Mouse (Mus musculus) MEL (cell line): ENCODE data around the gene Rab3c.

Experiments
- BHLHE40 ChIP-seq: IDR thresholded peaks from 2 replicates; pipeline ENCODE4 v1.6.1; 2012; ENCODE audit warnings: low read depth, mild to moderate bottlenecking, inconsistent platforms, low read length, improper control_type of control experiment, borderline replicate concordance
- CTCF ChIP-seq, 3 experiments: IDR thresholded peaks in 2 of 3; conservative IDR thresholded peaks in 1 of 3; 2 replicates each; pipeline ENCODE4 v1.5.1; 2011 to 2012; ENCODE audit warnings: low read length in 3 of 3, low read depth in 2 of 3, mild to moderate bottlenecking in 2 of 3, improper control_type of control experiment in 1 of 3, inconsistent platforms in 1 of 3, mixed read lengths in 1 of 3, moderate library complexity in 1 of 3; ENCODE audit not compliant: control insufficient read depth in 1 of 3, insufficient read depth in 1 of 3, poor library complexity in 1 of 3, severe bottlenecking in 1 of 3
- ELF1 ChIP-seq: IDR thresholded peaks from 2 replicates; pipeline ENCODE4 v1.6.1; 2014; ENCODE audit warnings: low read depth, mild to moderate bottlenecking, inconsistent platforms, low read length, improper control_type of control experiment, moderate library complexity
- EP300 ChIP-seq, 2 experiments: IDR thresholded peaks; 2 replicates each; pipeline ENCODE4 v1.6.1; 2011; ENCODE audit warnings: improper control_type of control experiment in 2 of 2, low read length in 2 of 2, low read depth in 1 of 2, mild to moderate bottlenecking in 1 of 2
- HCFC1 ChIP-seq: IDR thresholded peaks from 2 replicates; pipeline ENCODE4 v1.6.1; 2012; ENCODE audit warnings: low read depth, mild to moderate bottlenecking, inconsistent platforms, low read length, improper control_type of control experiment, moderate library complexity
- NRF1 ChIP-seq: IDR thresholded peaks from 2 replicates; pipeline ENCODE4 v1.6.1; 2014; ENCODE audit warnings: low read depth, mild to moderate bottlenecking, inconsistent platforms, low read length, improper control_type of control experiment, moderate library complexity; ENCODE audit not compliant: poor library complexity, insufficient read depth, severe bottlenecking
- POLR2A ChIP-seq, 2 experiments: IDR thresholded peaks; 2 replicates each; pipeline ENCODE4 v1.6.1; 2011 to 2012; ENCODE audit warnings: low read length in 2 of 2, mild to moderate bottlenecking in 2 of 2, control low read depth in 1 of 2, improper control_type of control experiment in 1 of 2, low read depth in 1 of 2, moderate library complexity in 1 of 2; ENCODE audit not compliant: control insufficient read depth in 1 of 2, insufficient read depth in 1 of 2, poor library complexity in 1 of 2
- POLR2AphosphoS2 ChIP-seq: IDR thresholded peaks from 2 replicates; pipeline ENCODE4 v1.6.1; 2011; ENCODE audit warnings: low read length, improper control_type of control experiment
- SIN3A ChIP-seq: IDR thresholded peaks from 2 replicates; pipeline ENCODE4 v1.6.1; 2012; ENCODE audit warnings: low read length, improper control_type of control experiment, inconsistent platforms
- TCF12 ChIP-seq: IDR thresholded peaks from 2 replicates; pipeline ENCODE4 v1.6.1; 2014; ENCODE audit warnings: low read depth, mild to moderate bottlenecking, inconsistent platforms, low read length, improper control_type of control experiment, moderate library complexity
- UBTF ChIP-seq: IDR thresholded peaks from 2 replicates; pipeline ENCODE4 v1.6.1; 2012; ENCODE audit warnings: low read depth, mild to moderate bottlenecking, inconsistent platforms, low read length, improper control_type of control experiment, moderate library complexity, borderline replicate concordance; ENCODE audit not compliant: insufficient read depth
- USF1 ChIP-seq: IDR thresholded peaks from 2 replicates; pipeline ENCODE4 v1.6.1; 2014; ENCODE audit warnings: low read depth, mild to moderate bottlenecking, inconsistent platforms, low read length, improper control_type of control experiment, moderate library complexity

DNA sequence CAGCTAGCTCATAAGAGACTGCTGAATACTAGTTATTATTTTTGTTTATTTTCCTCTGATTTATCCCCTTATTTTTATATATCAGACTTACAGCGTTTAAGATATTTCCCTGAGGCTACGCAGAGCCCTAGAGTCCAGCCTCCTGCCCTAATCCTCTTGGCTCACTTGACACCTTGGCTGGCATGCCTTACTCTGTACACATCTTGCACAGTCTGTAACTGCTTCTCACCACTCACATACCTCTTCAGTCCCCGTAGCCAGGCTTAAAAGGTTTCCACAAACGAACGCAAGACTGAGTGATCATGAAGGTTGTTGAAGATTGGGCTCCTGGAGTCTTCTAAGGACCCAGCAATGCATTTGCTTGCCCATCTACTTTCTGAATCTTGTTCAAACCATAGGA is 29.3 kb downstream of the Rab3c start:
- no peak for TF ChIP-seq CTCF (IDR thresholded peaks at IDR 0.05 in 2 of 3, conservative IDR thresholded peaks at IDR 0.05 in 1 of 3; ENCODE audit: control insufficient read depth in 1 of 3, insufficient read depth in 1 of 3, low read depth in 2 of 3, low read length in 3 of 3, poor library complexity in 1 of 3, severe bottlenecking in 1 of 3)
- no peak for TF ChIP-seq UBTF
- TF ChIP-seq BHLHE40, result no peak
- no peak for TF ChIP-seq HCFC1
- no peak for TF ChIP-seq POLR2A (IDR thresholded peaks at IDR 0.05; ENCODE audit: control insufficient read depth in 1 of 2, insufficient read depth in 1 of 2, low read depth in 1 of 2, low read length in 2 of 2, poor library complexity in 1 of 2)
- TF ChIP-seq POLR2AphosphoS2, result no peak
- TF ChIP-seq EP300 (IDR thresholded peaks at IDR 0.05; ENCODE audit: low read depth in 1 of 2, low read length in 2 of 2), result no peak
- no peak for TF ChIP-seq USF1
- no peak for TF ChIP-seq TCF12
- no peak for TF ChIP-seq NRF1
- no peak for TF ChIP-seq ELF1
- no peak for TF ChIP-seq SIN3A
